Mouse (Mus musculus): ENCODE measurements around the gene Prdx6b. TPM values are rescaled to one million over a fixed set of nuclear protein-coding genes. Genes with fewer than 3 reads are reported as not detected.

Prdx6b gene
- not detected in 2 replicates for polyA plus RNA-seq (2015; fragmentation: Nextera tagmentation; extraction: Ambion mirVana)

DNA sequence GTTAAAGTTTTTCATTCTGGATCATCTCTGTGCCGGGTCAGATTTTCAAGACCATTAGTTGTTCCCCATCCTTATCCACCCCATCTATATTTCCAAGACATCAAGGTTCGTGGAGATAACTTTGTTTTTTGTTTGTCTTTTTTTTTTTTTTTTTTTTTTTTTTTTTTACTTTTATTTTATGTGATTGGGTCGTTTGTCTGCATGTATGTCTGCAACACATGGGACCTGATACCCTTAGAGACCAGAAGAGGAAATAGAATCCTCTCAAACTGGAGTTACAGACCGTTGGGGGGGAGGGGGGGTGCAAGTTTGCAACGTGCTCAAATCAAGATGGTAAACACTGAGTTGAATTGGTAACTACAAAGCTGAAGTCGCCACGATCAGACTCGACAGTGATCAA is at the start of gene Prdx6b:
TSS of gene Prdx6b (plus strand) at position 301 of the 400 bp plus-strand sequence.
- Histone ChIP-seq H3K4me2 (no peak within 1 kb of the TSS), H3K4me1 (no peaks in the 10 kb centered on the region), H3K27ac (replicated peaks) (no peak within 1 kb of the TSS), H3K27me3 (replicated peaks) (no peaks in the 10 kb centered on the region), H3K36me3 (no peaks in the 10 kb centered on the region), H3K9ac (replicated peaks) (no peak within 1 kb of the TSS), H3K9me3 (replicated peaks) (no peaks in the 10 kb centered on the region), H3K4me3 (replicated peaks) (no peak within 1 kb of the TSS)
- ATAC-seq (ENCODE audit: low FRiP score) = no peak
- 88% methylated on average over 8 of the region's 8 CpGs for WGBS

DNA sequence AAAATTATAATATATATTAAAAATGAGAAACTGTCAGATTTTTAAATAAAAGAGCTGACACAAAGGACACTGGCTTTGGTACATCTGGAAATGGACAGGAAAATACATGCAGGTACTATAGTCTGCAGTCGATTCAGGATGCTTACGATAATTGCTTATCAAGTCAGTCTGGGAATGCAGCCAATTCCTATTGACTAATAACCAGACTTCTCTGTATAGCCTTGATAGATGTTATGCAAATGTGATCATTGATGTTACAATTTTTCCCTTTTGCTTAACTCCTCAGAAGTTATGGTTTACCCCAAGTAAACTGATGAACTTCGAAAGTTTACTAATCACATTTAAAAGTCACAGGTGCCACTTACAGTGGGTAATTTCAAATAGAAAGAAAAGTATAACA is 44.8 kb upstream of the Prdx6b start:
- Histone ChIP-seq H3K4me2 (no peak overlapping the region), H3K9ac (replicated peaks) (no peak overlapping the region), H3K4me1 (no peaks in the 10 kb centered on the region), H3K9me3 (replicated peaks) (no peaks in the 10 kb centered on the region), H3K36me3 (no peaks in the 10 kb centered on the region), H3K27me3 (replicated peaks) (no peaks in the 10 kb centered on the region), H3K27ac (replicated peaks) (no peak overlapping the region), H3K4me3 (replicated peaks) (no peak overlapping the region)
- WGBS = 87% methylated on average over 3 of the region's 3 CpGs
- ATAC-seq (ENCODE audit: low FRiP score) = no peak

DNA sequence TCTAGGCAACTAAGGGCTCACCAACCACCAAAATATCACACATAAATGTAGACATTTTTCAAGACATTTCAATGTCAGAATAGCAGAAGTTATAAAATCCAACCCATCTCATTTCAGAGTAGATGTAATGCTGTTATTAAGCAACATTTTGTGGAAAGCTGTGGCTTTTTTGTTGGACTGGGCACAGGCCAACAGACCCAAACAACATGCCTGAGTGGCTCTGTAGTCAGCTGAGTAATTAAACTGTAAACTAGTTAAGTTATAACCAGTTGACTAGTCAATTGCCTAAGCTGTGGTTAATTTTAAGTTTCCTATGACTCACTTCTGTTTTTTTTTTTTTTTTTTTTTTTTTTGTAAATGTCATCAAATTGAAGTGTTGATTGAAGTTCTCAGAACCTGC is 44.4 kb upstream of the Prdx6b start:
- Histone ChIP-seq H3K27ac (replicated peaks) (no peak overlapping the region), H3K4me2 (no peak overlapping the region), H3K4me3 (replicated peaks) (no peak overlapping the region), H3K9me3 (replicated peaks) (no peaks in the 10 kb centered on the region), H3K9ac (replicated peaks) (no peak overlapping the region), H3K27me3 (replicated peaks) (no peaks in the 10 kb centered on the region), H3K36me3 (no peaks in the 10 kb centered on the region), H3K4me1 (no peaks in the 10 kb centered on the region)
- no peak for ATAC-seq (ENCODE audit: low FRiP score)

DNA sequence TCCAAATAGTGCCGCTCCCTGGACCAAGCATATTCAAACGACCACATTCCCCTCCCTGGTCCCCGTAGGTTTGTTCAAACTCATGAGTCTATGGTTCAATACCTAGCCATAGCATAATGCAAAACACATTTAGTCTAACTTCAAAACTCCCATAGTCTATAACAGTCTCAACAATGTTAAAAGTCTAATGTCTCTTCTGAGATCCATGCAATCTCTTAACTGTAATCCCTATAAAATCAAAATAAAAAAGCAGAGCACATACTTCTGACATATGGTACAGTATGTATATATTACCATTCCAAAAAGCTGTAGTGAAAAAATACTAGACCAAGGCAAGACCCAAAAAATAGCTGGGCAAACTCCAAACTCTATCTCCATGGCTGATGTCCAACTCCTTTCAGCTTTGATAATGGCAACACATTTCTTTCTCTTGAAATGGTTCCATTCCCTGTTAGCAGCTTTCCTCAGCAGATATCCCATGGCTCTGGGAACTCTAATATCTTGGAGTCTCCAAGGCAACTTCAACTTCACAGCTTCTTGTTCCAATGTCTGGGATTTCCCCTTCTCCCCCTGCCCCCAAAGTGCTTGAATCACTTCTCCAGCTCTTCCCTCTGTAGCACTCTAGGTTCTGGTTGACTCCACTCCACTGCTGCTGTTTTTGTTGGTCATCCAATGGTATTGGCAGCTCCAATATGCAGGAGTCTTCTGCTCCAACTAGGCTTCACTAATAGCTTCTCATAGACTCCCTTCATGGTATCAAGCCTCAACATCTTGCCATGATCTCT is 32.2 kb upstream of the Prdx6b start:
- Histone ChIP-seq H3K4me2 (no peak overlapping the region), H3K27ac (replicated peaks) (no peak overlapping the region), H3K27me3 (replicated peaks) (no peaks in the 10 kb centered on the region), H3K4me1 (no peaks in the 10 kb centered on the region), H3K36me3 (no peaks in the 10 kb centered on the region), H3K4me3 (replicated peaks) (no peak overlapping the region), H3K9me3 (replicated peaks) (no peaks in the 10 kb centered on the region), H3K9ac (replicated peaks) (no peak overlapping the region)
- ATAC-seq (ENCODE audit: low FRiP score) = no peak
- 90% methylated on average over 3 of the region's 3 CpGs for WGBS

DNA sequence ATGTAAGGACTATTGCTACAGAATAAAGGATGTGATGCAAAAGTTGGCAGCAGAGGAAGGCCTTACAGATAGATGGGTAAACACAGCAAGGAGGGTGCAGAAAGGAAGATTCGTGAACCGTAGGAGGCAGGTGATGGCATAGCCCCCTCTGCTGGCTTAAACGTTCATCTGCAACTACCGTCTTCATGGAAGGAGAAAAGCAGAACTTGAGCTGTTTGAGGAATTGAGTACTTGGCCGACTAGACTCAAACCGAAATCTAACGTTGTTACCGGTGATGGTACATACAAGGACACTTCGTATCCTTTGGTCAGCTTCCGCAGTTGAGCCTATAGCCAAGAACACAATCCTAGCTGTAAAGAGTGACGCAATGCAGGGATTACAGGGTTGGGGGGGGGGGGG is 25.4 kb upstream of the Prdx6b start:
- H3K9ac ChIP-seq (replicated peaks) = no peak overlapping the region
- peak; percentile 41; the same call in 1 of the 2 replicates for ATAC-seq (ENCODE audit: low FRiP score)
- peak overlapping the region; percentile 25 for H3K4me2 ChIP-seq
- H3K4me3 ChIP-seq (replicated peaks) = no peak overlapping the region
- no peak overlapping the region for H3K27ac ChIP-seq (replicated peaks)
- no peaks in the 10 kb centered on the region for H3K27me3 ChIP-seq (replicated peaks)
- no peaks in the 10 kb centered on the region for H3K36me3 ChIP-seq
- no peaks in the 10 kb centered on the region for H3K4me1 ChIP-seq
- WGBS = 22% methylated on average over 11 of the region's 11 CpGs
- no peaks in the 10 kb centered on the region for H3K9me3 ChIP-seq (replicated peaks)

DNA sequence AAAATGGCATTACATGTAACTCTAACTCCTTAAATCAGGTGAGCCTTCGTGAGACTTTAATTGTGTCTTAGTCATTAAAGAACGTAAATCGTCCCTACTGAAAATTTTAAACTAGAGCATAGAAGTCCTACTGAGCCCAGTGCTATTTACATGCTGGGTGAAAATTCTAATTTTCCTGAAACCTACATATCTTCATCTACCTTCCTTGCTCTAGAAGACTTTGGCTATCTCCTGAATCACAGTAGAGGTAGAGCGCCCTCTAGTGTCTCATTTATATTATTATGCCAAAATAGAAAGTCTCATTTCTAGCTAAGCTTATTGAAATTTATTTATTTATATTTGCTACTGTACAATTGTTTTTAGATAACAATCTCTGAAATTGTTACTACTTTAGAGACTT is 24.2 kb upstream of the Prdx6b start:
- Histone ChIP-seq H3K9ac (replicated peaks) (no peak overlapping the region), H3K4me2 (no peak overlapping the region), H3K27ac (replicated peaks) (no peak overlapping the region), H3K4me1 (no peaks in the 10 kb centered on the region), H3K27me3 (replicated peaks) (no peaks in the 10 kb centered on the region), H3K9me3 (replicated peaks) (no peaks in the 10 kb centered on the region), H3K4me3 (replicated peaks) (no peak overlapping the region), H3K36me3 (no peaks in the 10 kb centered on the region)
- whole genome bisulfite sequencing = 42% methylated on average over 4 of the region's 4 CpGs
- ATAC-seq (ENCODE audit: low FRiP score) = no peak

DNA sequence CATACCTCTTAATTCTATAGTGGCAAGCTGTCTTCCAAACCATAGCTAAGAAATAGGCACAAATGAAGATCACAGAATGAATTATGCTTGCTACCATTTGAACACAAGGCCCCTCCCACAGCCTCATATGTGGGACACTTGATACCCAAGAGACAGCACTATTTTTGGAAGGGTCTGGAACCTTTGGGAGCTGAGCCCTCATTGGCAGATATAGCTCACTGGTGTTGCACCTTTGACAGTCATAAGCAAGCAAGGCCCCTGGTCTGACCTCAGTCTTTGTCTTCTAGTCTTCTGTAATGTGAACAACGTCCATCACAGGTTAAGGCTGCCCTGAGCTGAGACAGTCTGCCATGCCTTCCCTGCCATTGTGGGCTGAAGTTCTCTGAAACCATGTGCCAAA is 20.8 kb upstream of the Prdx6b start:
- ATAC-seq (ENCODE audit: low FRiP score) = no peak
- H3K4me1 ChIP-seq = no peaks in the 10 kb centered on the region
- 75% methylated on average over 1 of the region's 1 CpGs for WGBS
- H3K36me3 ChIP-seq = no peaks in the 10 kb centered on the region
- H3K27me3 ChIP-seq (replicated peaks) = no peaks in the 10 kb centered on the region
- H3K4me2 ChIP-seq = no peak overlapping the region
- no peak overlapping the region for H3K4me3 ChIP-seq (replicated peaks)
- no peak overlapping the region for H3K9ac ChIP-seq (replicated peaks)
- no peaks in the 10 kb centered on the region for H3K9me3 ChIP-seq (replicated peaks)
- no peak overlapping the region for H3K27ac ChIP-seq (replicated peaks)

DNA sequence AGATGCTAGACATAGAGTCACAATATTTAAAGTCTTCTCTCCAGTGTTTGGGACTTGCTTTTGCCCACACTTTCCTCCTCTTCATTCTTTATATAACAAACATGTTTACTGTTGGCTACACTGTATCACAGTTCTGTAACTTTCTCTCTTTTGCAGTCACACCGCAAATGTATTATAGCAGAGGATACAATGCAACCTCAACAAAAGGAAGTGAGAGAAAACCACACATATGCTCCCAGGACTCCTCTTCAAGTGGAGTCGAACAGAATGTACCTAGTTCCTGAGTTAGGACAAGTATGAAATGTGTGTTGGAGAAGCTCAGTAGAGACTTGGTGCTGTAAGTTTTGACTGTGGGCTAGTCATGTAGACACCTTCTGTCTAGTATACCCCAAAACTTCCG is 19.2 kb upstream of the Prdx6b start:
- no peak overlapping the region for H3K4me2 ChIP-seq
- no peaks in the 10 kb centered on the region for H3K4me1 ChIP-seq
- H3K9me3 ChIP-seq (replicated peaks) = no peaks in the 10 kb centered on the region
- 95% methylated on average over 3 of the region's 3 CpGs for WGBS
- H3K27me3 ChIP-seq (replicated peaks) = no peaks in the 10 kb centered on the region
- H3K4me3 ChIP-seq (replicated peaks) = no peak overlapping the region
- no peak overlapping the region for H3K27ac ChIP-seq (replicated peaks)
- H3K9ac ChIP-seq (replicated peaks) = no peak overlapping the region
- no peaks in the 10 kb centered on the region for H3K36me3 ChIP-seq
- no peak for ATAC-seq (ENCODE audit: low FRiP score)

DNA sequence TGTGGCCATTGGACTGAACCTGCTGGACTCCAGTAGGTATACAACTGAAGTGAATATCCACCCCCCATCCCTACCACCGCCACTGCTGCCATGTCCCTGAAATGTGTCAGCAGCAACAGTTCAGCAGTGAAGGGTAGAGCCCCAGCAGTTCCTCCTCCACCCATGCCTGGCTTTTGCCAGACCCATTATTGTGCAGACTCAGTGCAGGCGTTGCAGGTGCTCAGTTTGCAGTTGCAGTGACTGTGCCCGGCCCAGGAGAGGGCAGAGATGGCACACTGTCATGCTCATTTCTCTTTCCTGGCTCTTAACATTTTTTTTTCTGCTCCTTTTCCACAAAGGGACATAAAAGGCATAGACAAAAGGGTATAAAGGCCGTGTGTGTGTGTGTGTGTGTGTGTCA is 18.5 kb upstream of the Prdx6b start:
- 74% methylated on average over 4 of the region's 4 CpGs for WGBS
- no peaks in the 10 kb centered on the region for H3K9me3 ChIP-seq (replicated peaks)
- H3K27ac ChIP-seq (replicated peaks) = no peak overlapping the region
- no peak overlapping the region for H3K4me2 ChIP-seq
- no peak for ATAC-seq (ENCODE audit: low FRiP score)
- H3K9ac ChIP-seq (replicated peaks) = no peak overlapping the region
- no peaks in the 10 kb centered on the region for H3K4me1 ChIP-seq
- H3K27me3 ChIP-seq (replicated peaks) = no peaks in the 10 kb centered on the region
- H3K4me3 ChIP-seq (replicated peaks) = no peak overlapping the region
- no peaks in the 10 kb centered on the region for H3K36me3 ChIP-seq

DNA sequence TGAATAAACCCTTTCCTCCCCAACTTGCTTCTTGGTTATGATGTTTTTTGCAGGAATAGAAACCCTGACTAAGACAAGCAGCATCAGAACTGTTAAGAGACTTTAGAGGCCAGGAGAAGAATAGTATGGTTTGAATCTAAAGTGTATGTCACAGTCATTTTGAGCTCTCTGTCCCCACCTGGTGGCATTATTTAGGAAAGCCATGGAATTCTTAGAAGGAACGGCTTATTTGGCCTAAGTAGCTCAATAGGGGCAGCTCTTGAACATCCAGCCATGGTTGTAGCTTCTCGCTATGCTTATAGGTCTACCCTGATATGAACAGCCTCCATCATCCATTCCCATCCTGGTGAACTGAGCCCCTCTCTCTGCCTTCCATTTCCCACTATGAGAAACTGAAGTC is 17.1 kb upstream of the Prdx6b start:
- Histone ChIP-seq H3K9ac (replicated peaks) (no peak overlapping the region), H3K4me3 (replicated peaks) (no peak overlapping the region), H3K27me3 (replicated peaks) (no peaks in the 10 kb centered on the region), H3K36me3 (no peaks in the 10 kb centered on the region), H3K9me3 (replicated peaks) (no peaks in the 10 kb centered on the region), H3K4me2 (no peak overlapping the region), H3K27ac (replicated peaks) (no peak overlapping the region), H3K4me1 (no peaks in the 10 kb centered on the region)
- 55% methylated on average over 2 of the region's 2 CpGs for WGBS
- no peak for ATAC-seq (ENCODE audit: low FRiP score)

DNA sequence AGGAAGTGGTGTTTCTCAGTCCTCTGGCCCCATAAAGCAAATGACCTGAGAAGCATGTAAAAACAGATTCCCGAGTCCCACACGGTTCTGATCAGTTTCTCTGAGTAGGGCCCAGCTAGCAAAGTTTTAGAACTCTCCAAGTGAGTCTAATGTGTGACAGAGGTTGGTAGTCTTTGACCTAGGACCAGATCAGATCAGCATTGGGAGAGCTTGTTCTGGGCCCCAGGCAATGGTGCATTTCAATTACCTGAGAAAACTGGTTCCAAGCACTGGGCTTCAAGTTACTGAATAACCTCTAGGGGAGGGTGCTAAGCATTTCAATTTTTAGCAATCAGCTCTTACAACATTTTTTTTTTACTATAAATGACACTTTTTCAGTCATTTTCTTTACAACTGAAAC is 10.1 kb upstream of the Prdx6b start:
- WGBS = 78% methylated on average over 2 of the region's 2 CpGs
- ATAC-seq (ENCODE audit: low FRiP score) = no peak
- Histone ChIP-seq H3K9me3 (replicated peaks) (no peaks in the 10 kb centered on the region), H3K9ac (replicated peaks) (no peak overlapping the region), H3K36me3 (no peaks in the 10 kb centered on the region), H3K27ac (replicated peaks) (no peak overlapping the region), H3K4me1 (no peaks in the 10 kb centered on the region), H3K4me2 (no peak overlapping the region), H3K4me3 (replicated peaks) (no peak overlapping the region), H3K27me3 (replicated peaks) (no peaks in the 10 kb centered on the region)

DNA sequence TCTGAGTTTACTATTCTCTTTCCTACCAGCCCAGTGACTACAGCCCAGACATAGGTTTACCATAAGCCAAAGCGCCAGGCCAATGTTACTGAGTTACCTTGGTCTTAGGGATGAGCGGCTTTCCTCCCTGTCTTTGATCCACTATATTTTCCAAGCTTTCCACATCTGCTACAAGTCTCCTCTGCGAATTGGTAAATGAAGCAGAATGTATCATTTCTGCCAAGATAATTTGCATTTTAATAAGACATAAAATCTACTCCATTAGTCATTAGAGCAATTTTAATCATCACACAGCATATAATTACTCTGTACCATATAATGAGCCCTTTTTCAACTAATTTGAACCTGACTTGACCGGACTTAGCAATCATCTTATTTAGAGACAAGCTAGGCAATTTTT is 5.9 kb upstream of the Prdx6b start:
- Histone ChIP-seq H3K36me3 (no peaks in the 10 kb centered on the region), H3K9me3 (replicated peaks) (no peaks in the 10 kb centered on the region), H3K9ac (replicated peaks) (no peak overlapping the region), H3K27ac (replicated peaks) (no peak overlapping the region), H3K4me3 (replicated peaks) (no peak overlapping the region), H3K4me2 (no peak overlapping the region), H3K4me1 (no peaks in the 10 kb centered on the region), H3K27me3 (replicated peaks) (no peaks in the 10 kb centered on the region)
- ATAC-seq (ENCODE audit: low FRiP score) = no peak
- WGBS = 59% methylated on average over 4 of the region's 4 CpGs

Data from neural tube, embryonic 15.5 days (tissue).